Comparison of ENCODE assay signal across 9 mouse cellular contexts in the genomic region with DNA sequence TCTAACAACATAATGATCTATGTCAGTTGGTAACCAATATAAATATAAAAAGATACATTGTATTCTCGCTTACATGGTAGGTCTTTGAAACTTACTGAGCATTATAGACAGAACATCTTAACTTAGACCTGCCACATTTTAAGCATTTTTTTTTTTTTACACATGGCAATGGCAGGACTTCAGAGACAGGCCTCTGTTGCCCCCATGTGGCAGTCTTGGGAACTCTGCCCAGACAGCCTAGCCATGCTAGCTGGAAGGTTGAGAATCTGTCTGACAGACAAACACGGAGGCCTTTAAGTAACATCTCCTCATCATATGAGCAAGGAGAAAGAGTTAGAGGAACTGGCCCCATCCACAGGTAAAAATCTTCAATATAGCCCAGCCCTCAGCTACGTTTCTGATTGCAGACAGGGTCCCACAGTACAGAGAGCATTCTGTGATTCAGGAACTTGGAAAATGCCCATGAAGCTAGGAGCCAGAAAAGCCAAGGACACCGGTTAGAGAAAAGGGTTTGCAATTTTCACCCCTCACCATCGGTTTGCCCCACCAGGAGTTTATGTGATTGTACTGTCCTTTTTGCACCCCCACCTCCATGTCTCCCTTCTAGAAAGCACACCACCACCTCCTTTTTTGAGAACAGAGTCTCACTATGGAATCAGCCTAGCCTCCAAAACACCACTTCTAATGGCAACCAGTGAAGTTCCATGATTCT. TPM values are rescaled to one million over a fixed set of nuclear protein-coding genes. Genes with fewer than 3 reads are reported as not detected.
DNase-seq lines count a peak whose midpoint lies in the region; TF ChIP-seq lines count a peak whose summit lies in the region.
"Had no signal": no experiment of that assay in that cellular context is flagged by ENCODE, and none has a peak within 500 bp of the region (broad histone marks: within the 10 kb centered on the region; RNA-seq: fewer than 3 reads in every experiment).

No protein-coding gene starts in this region.

- H3K9ac ChIP-seq in ES-Bruce4 (ENCODE audit: low read depth, poor library complexity, severe bottlenecking), result no peak overlapping the region
- H3K9ac ChIP-seq: liver, embryonic 13.5 days had no signal

- H3K4me3 ChIP-seq in ES-Bruce4 (ENCODE audit: low read depth, low read length), result no peak overlapping the region
- H3K4me3 ChIP-seq: liver, embryonic 13.5 days had no signal

- peak; percentile 5 for DNase-seq in cerebellum, adult 8-10 months
- DNase-seq in cerebellum, adult 9-11 months, result no peak
- DNase-seq in cerebellum, postnatal 25 days, result peak; percentile 34 to 64
- peak; percentile 41 to 67 for DNase-seq in gastrocnemius, postnatal 4 days (ENCODE audit: low spot score in 2 of 2)
- peak; percentile 21 to 67 for DNase-seq in layer of hippocampus, adult 8-10 months (ENCODE audit: low spot score in 2 of 2)
- peak; percentile 48 for DNase-seq in lung, postnatal 25 days (ENCODE audit: low spot score)
- peak; percentile 38 for DNase-seq in right cerebral cortex, postnatal 25 days
- DNase-seq: liver, embryonic 13.5 days had no signal

- no peaks in the 10 kb centered on the region for H3K4me1 ChIP-seq in ES-Bruce4 (ENCODE audit: control insufficient read depth, insufficient read depth, low read length)
- H3K4me1 ChIP-seq: liver, embryonic 13.5 days had no signal

- H3K9me3 ChIP-seq in ES-Bruce4 (replicated peaks; ENCODE audit: control insufficient read depth, insufficient read depth, low read length, poor library complexity, severe bottlenecking), result no peaks in the 10 kb centered on the region
- H3K9me3 ChIP-seq: liver, embryonic 13.5 days had no signal

- TF ChIP-seq POLR2A in ES-Bruce4 (IDR thresholded peaks at IDR 0.05; ENCODE audit: insufficient read depth, low read length), result no peak

- TF ChIP-seq EP300 in ES-Bruce4 (IDR thresholded peaks at IDR 0.05; ENCODE audit: insufficient read depth, low read depth, low read length), result no peak

- no peaks in the 10 kb centered on the region for H3K36me3 ChIP-seq in ES-Bruce4 (ENCODE audit: control insufficient read depth, insufficient read depth, low read length, poor library complexity, severe bottlenecking)
- H3K36me3 ChIP-seq: liver, embryonic 13.5 days had no signal

- no peak overlapping the region for H3K27ac ChIP-seq in ES-Bruce4 (ENCODE audit: insufficient read depth, low read length)
- H3K27ac ChIP-seq: liver, embryonic 13.5 days had no signal

- peak; percentile 74 for TF ChIP-seq CTCF in ES-Bruce4 (IDR thresholded peaks at IDR 0.05; ENCODE audit: low read depth, low read length)

- H3K27me3 ChIP-seq in ES-Bruce4 (ENCODE audit: control insufficient read depth, insufficient read depth, low read length, poor library complexity, severe bottlenecking), result no peaks in the 10 kb centered on the region
- H3K27me3 ChIP-seq: liver, embryonic 13.5 days had no signal

RNA-seq across cellular contexts. Expression of gene Tnfrsf8, which starts 19.2 kb away (rescaled TPM):
- 0.46 and 0.47 TPM in 2 replicates for polyA plus RNA-seq in ES-Bruce4 (2011; ENCODE audit: insufficient read depth, insufficient read length, low read depth, missing spikeins)
- total RNA-seq in gastrocnemius, postnatal 4 days (2021), result under 1 TPM; 0.20 to 0.29 TPM
- 1 to 10 TPM in 1 of 4 experiments, under 1 TPM in 3; 0.61 to 1.3 (median 0.74) TPM for total RNA-seq in layer of hippocampus, adult 8-10 months (2022)
- polyA plus RNA-seq: liver, embryonic 13.5 days had no signal

RNA-seq across cellular contexts. Expression of gene Tnfrsf1b, which starts 49.1 kb away (rescaled TPM):
- 3.9 and 4.7 TPM in 2 replicates for polyA plus RNA-seq in ES-Bruce4 (2011; ENCODE audit: insufficient read depth, insufficient read length, low read depth, missing spikeins)
- total RNA-seq in gastrocnemius, postnatal 4 days (2021), result 1 to 10 TPM; 7.3 to 9.2 TPM
- 1 to 10 TPM; 2.7 to 6.6 (median 4.6) TPM for total RNA-seq in layer of hippocampus, adult 8-10 months (2022)
